Comparison of ENCODE assay signal across 8 mouse cellular contexts in genomic region chr9:41937341-41937966, GRCm38 (mm10).
DNase-seq lines count a peak whose midpoint lies in the region; ATAC-seq and TF ChIP-seq lines count a peak whose summit lies in the region.
"Had no signal": no experiment of that assay in that cellular context is flagged by ENCODE, and none has a peak within 500 bp of the region (broad histone marks: within the 10 kb centered on the region; RNA-seq: fewer than 3 reads in every experiment).

No protein-coding gene starts in this region.

- no peaks in the 10 kb centered on the region for H3K36me3 ChIP-seq in liver, embryonic 11.5 days (ENCODE audit: control insufficient read depth, insufficient read depth, low read length)
- H3K36me3 ChIP-seq in liver, postnatal 0 days (replicated peaks; ENCODE audit: insufficient read depth, low read length), result no peaks in the 10 kb centered on the region
- H3K36me3 ChIP-seq in intestine, embryonic 15.5 days, result no peaks in the 10 kb centered on the region
- no peaks in the 10 kb centered on the region for H3K36me3 ChIP-seq in stomach, embryonic 15.5 days

- H3K9me3 ChIP-seq in liver, embryonic 11.5 days (ENCODE audit: control insufficient read depth, low read length), result no peaks in the 10 kb centered on the region
- H3K9me3 ChIP-seq in liver, postnatal 0 days (ENCODE audit: low read length), result no peaks in the 10 kb centered on the region
- H3K9me3 ChIP-seq in intestine, embryonic 15.5 days, result no peaks in the 10 kb centered on the region
- H3K9me3 ChIP-seq in stomach, embryonic 15.5 days, result no peaks in the 10 kb centered on the region

- no peak overlapping the region for H3K9ac ChIP-seq in liver, embryonic 11.5 days (ENCODE audit: low read depth, low read length)
- H3K9ac ChIP-seq in liver, postnatal 0 days (replicated peaks), result no peak overlapping the region
- H3K9ac ChIP-seq in intestine, embryonic 15.5 days, result no peak overlapping the region
- H3K9ac ChIP-seq in stomach, embryonic 15.5 days, result no peak overlapping the region

- peak; percentile 25 for DNase-seq in liver, embryonic 11.5 days (ENCODE audit: low spot score)
- DNase-seq in liver, postnatal 0 days, result no peak
- DNase-seq in spleen, postnatal 4 days (ENCODE audit: low spot score in 2 of 2), result no peak

- 64% methylated on average over 8 of the region's 8 CpGs for WGBS in liver, embryonic 11.5 days
- WGBS in liver, postnatal 0 days (ENCODE audit: insufficient replicate concordance), result 68% methylated on average over 8 of the region's 8 CpGs
- WGBS in intestine, embryonic 15.5 days, result 62% methylated on average over 8 of the region's 8 CpGs
- 51% methylated on average over 8 of the region's 8 CpGs for WGBS in stomach, embryonic 15.5 days

- no peak for ATAC-seq in liver, embryonic 11.5 days (replicated peaks; ENCODE audit: low FRiP score)
- ATAC-seq in liver, postnatal 0 days, result no peak
- ATAC-seq in intestine, embryonic 15.5 days, result no peak
- ATAC-seq in stomach, embryonic 15.5 days (ENCODE audit: insufficient read depth, low FRiP score, low read depth), result no peak
- no peak for ATAC-seq in erythroblast, adult 5-6 weeks (replicated peaks; ENCODE audit: low FRiP score, poor library complexity, severe bottlenecking)
- ATAC-seq: activated CD4-positive, CD25-positive, alpha-beta regulatory T cell, adult 4 months had no signal

- no peak for TF ChIP-seq CTCF in liver, postnatal 0 days (IDR thresholded peaks at IDR 0.05; ENCODE audit: low read depth)
- no peak for TF ChIP-seq CTCF in embryonic fibroblast, embryonic 13.5 days (IDR thresholded peaks at IDR 0.05; ENCODE audit: borderline replicate concordance, insufficient read depth, low read length)

- peaks cover 3% of the 10 kb centered on the region; the same call in 1 of the 2 replicates for H3K4me1 ChIP-seq in liver, embryonic 11.5 days (replicated peaks; ENCODE audit: control insufficient read depth, insufficient read depth, low read length)
- H3K4me1 ChIP-seq in liver, postnatal 0 days (ENCODE audit: insufficient read depth), result no peaks in the 10 kb centered on the region
- peaks cover 19% of the 10 kb centered on the region for H3K4me1 ChIP-seq in embryonic fibroblast, embryonic 13.5 days (ENCODE audit: control insufficient read depth, insufficient read depth, low read length)
- H3K4me1 ChIP-seq in intestine, embryonic 15.5 days (replicated peaks), result peaks cover 14% of the 10 kb centered on the region
- H3K4me1 ChIP-seq in stomach, embryonic 15.5 days, result peaks cover 33% of the 10 kb centered on the region

- peaks cover 6% of the 10 kb centered on the region for H3K27me3 ChIP-seq in liver, embryonic 11.5 days (replicated peaks; ENCODE audit: control insufficient read depth, insufficient read depth, low read length)
- H3K27me3 ChIP-seq in liver, postnatal 0 days (ENCODE audit: insufficient read depth, low read length), result peaks cover 8% of the 10 kb centered on the region; the same call in 1 of the 2 replicates
- no peaks in the 10 kb centered on the region for H3K27me3 ChIP-seq in intestine, embryonic 15.5 days (replicated peaks)
- H3K27me3 ChIP-seq in stomach, embryonic 15.5 days (replicated peaks), result no peaks in the 10 kb centered on the region

- H3K27ac ChIP-seq in liver, embryonic 11.5 days (ENCODE audit: low read depth, low read length), result no peak overlapping the region
- no peak overlapping the region for H3K27ac ChIP-seq in liver, postnatal 0 days (ENCODE audit: low read depth)
- peak overlapping the region; percentile 94 for H3K27ac ChIP-seq in embryonic fibroblast, embryonic 13.5 days (ENCODE audit: insufficient read depth, low read length)
- H3K27ac ChIP-seq in intestine, embryonic 15.5 days, result peak overlapping the region; percentile 64
- peak overlapping the region; percentile 82 for H3K27ac ChIP-seq in stomach, embryonic 15.5 days

- H3K4me2 ChIP-seq in liver, embryonic 11.5 days, result no peak overlapping the region
- no peak overlapping the region for H3K4me2 ChIP-seq in liver, postnatal 0 days (ENCODE audit: low read depth, low read length)
- H3K4me2 ChIP-seq in intestine, embryonic 15.5 days (replicated peaks), result no peak overlapping the region
- no peak overlapping the region for H3K4me2 ChIP-seq in stomach, embryonic 15.5 days

- no peak overlapping the region for H3K4me3 ChIP-seq in liver, embryonic 11.5 days (ENCODE audit: low read depth, low read length)
- no peak overlapping the region for H3K4me3 ChIP-seq in liver, postnatal 0 days (ENCODE audit: low read depth, low read length)
- no peak overlapping the region for H3K4me3 ChIP-seq in embryonic fibroblast, embryonic 13.5 days (ENCODE audit: insufficient read depth, low read length)
- H3K4me3 ChIP-seq in intestine, embryonic 15.5 days (replicated peaks), result no peak overlapping the region
- no peak overlapping the region for H3K4me3 ChIP-seq in stomach, embryonic 15.5 days (replicated peaks)

- no peak for TF ChIP-seq POLR2A in embryonic fibroblast, embryonic 13.5 days (IDR thresholded peaks at IDR 0.05; ENCODE audit: low read depth, low read length)

- TF ChIP-seq EP300 in liver, postnatal 0 days (IDR thresholded peaks at IDR 0.05; ENCODE audit: low read depth), result no peak

Comparison
In these comparisons a context has a peak if more than half of its experiments do, and no peak if none do; other contexts are left out.
1. H3K27ac ChIP-seq: peak in embryonic fibroblast, embryonic 13.5 days (single experiment), intestine, embryonic 15.5 days (single experiment) and stomach, embryonic 15.5 days (single experiment); none in liver, embryonic 11.5 days (single experiment) and liver, postnatal 0 days (single experiment).